Mouse (Mus musculus) liver, postnatal 0 days (tissue): ENCODE results near the gene Rgsl1. TPM values are rescaled to one million over a fixed set of nuclear protein-coding genes. Genes with fewer than 3 reads are reported as not detected.

Experiments
- ATAC-seq: fragments of 200-750 bp; cut with Nextera tagmentation; 2 replicates; pipeline ENCODE4 v1.8.0; 2017; ENCODE audit warnings: mild to moderate bottlenecking, moderate library complexity
- DNase-seq: peaks from one replicate; pipeline ENCODE4 v3.0.0-alpha.2; 2016
- H3K27ac ChIP-seq: fragments of 300-500 bp; sonication (generic); 2 replicates; pipeline ENCODE4 v1.5.1; 2014; ENCODE audit warnings: antibody characterized with exemption, moderate library complexity, mild to moderate bottlenecking, low read depth
- H3K27me3 ChIP-seq: fragments of 300-500 bp; sonication (generic); 2 replicates; pipeline ENCODE4 v1.6.1; 2014; ENCODE audit warnings: low read length, control low read depth, mixed read lengths; ENCODE audit not compliant: insufficient read depth
- H3K36me3 ChIP-seq: fragments of 300-500 bp; sonication (generic); replicated peaks from 2 replicates; pipeline ENCODE4 v1.6.1; 2014; ENCODE audit warnings: mild to moderate bottlenecking, control low read depth, low read length, moderate library complexity, mixed read lengths; ENCODE audit not compliant: insufficient read depth
- H3K4me1 ChIP-seq: fragments of 300-500 bp; sonication (generic); 2 replicates; pipeline ENCODE4 v1.6.1; 2014; ENCODE audit warnings: antibody characterized with exemption, mild to moderate bottlenecking, control low read depth; ENCODE audit not compliant: insufficient read depth
- H3K4me2 ChIP-seq: fragments of 300-500 bp; sonication (generic); 2 replicates; pipeline ENCODE4 v1.6.1; 2014; ENCODE audit warnings: low read depth, mild to moderate bottlenecking, low read length, moderate library complexity, mixed read lengths
- H3K4me3 ChIP-seq: fragments of 300-500 bp; sonication (generic); 2 replicates; pipeline ENCODE4 v1.5.1; 2014; ENCODE audit warnings: low read depth, low read length
- H3K9ac ChIP-seq: fragments of 300-500 bp; sonication (generic); replicated peaks from 2 replicates; pipeline ENCODE4 v1.6.1; 2014; ENCODE audit warnings: mild to moderate bottlenecking, moderate library complexity
- H3K9me3 ChIP-seq: fragments of 300-500 bp; sonication (generic); 2 replicates; pipeline ENCODE4 v1.6.1; 2016; ENCODE audit warnings: mild to moderate bottlenecking, control low read depth, low read length, mixed read lengths
- CTCF ChIP-seq: sonication (generic); IDR thresholded peaks from 2 replicates; pipeline ENCODE4 v1.5.1; 2016; ENCODE audit warnings: antibody characterized with exemption, low read depth
- EP300 ChIP-seq: IDR thresholded peaks from 2 replicates; pipeline ENCODE4 v1.6.1; 2016; ENCODE audit warnings: antibody characterized with exemption, low read depth, mild to moderate bottlenecking
- WGBS: fragments of 180-500 bp; shearing (Covaris S2); extraction: QIAGEN DNeasy Blood & Tissue Kit; methylation state at CpG from one replicate; pipeline ENCODE4 v1.1.7; 2014; ENCODE audit not compliant: insufficient replicate concordance; 5-methylcytosine and 5-hydroxymethylcytosine counted together
- polyA plus RNA-seq: library from polyadenylated mRNA; unstranded; fragments of >200 nt; fragmentation: Nextera tagmentation; extraction: Ambion mirVana; gene quantifications from 2 replicates; pipeline ENCODE4 v1.2.1, GENCODE M21; 2015

Gene Rgsl1
- polyA plus RNA-seq, 1 experiment from 2014 or later: not detected

DNA sequence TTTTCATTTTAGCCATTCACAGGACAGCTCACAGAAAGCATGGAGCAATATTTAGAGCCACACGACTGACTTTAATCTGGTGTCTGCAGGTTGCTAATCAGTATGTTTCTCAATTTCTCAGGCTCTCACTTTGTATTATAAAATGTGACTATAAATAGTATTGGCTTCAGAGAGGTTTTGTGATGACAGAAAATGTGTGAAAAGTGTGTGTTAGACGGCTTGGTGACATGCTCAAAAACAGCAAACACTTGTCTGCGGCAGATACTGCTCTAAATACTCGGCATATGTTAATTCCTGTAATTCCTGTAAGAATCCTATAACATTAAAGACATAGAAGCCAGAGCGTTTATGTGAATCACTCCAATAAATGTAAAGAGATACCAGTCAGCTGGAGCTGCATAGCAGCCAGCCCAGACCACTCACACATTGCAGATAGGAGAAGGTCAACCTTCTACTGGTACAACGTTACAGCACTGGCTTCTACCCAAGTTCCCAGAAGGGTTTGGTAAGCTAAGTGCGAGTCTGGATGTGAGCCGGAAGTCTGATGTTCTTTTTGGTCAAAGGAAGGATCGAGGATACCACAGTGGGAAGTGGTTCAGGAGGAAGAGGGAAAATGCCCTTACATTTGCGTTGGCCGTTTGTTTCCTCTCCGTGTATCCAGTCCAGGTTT lies 95.9 kb downstream of the Rgsl1 start:
- peak overlapping the region; percentile 50; the same call in 1 of the 2 replicates for H3K4me3 ChIP-seq
- peak overlapping the region; percentile 46; the same call in 1 of the 2 replicates for H3K9ac ChIP-seq
- peaks cover 3% of the 10 kb centered on the region; the same call in 1 of the 2 replicates for H3K36me3 ChIP-seq
- no peaks in the 10 kb centered on the region for H3K9me3 ChIP-seq
- no peak for ATAC-seq
- peak overlapping the region; percentile 91 for H3K27ac ChIP-seq
- 49% methylated on average over 12 of the region's 12 CpGs for WGBS
- H3K4me2 ChIP-seq: peak overlapping the region; percentile 82
- TF ChIP-seq EP300: no peak
- no peak for TF ChIP-seq CTCF
- H3K4me1 ChIP-seq: peaks cover 21% of the 10 kb centered on the region
- H3K27me3 ChIP-seq: no peaks in the 10 kb centered on the region
- DNase-seq: no peak

DNA sequence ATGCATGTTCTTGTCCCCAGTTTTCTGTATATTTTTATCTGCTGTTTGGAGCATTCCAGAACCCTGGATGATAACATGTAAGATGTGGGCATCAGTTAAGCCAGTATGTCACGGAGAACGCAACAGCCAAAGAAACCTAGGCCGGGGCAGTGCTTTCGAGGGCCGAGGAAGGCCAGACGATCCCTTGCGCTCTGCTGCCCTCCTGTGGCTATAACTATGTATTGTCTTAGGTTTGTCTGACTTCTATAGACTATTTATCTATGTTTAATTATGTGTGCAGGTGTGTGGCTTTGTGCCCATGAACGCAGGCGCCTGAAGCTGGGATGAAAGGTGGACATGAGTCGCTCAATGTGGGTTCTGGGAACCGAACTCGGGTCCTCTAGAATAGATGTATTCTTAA lies 97.2 kb downstream of the Rgsl1 start:
- Histone ChIP-seq H3K4me3 (no peak overlapping the region), H3K4me1 (peaks cover 15% of the 10 kb centered on the region; the same call in 1 of the 2 replicates), H3K9ac (no peak overlapping the region), H3K27me3 (no peaks in the 10 kb centered on the region), H3K36me3 (peaks cover 3% of the 10 kb centered on the region; the same call in 1 of the 2 replicates), H3K4me2 (no peak overlapping the region), H3K27ac (no peak overlapping the region), H3K9me3 (no peaks in the 10 kb centered on the region)
- ATAC-seq (no peak), DNase-seq (peak; percentile 82)
- TF ChIP-seq EP300 (no peak), CTCF (peak; percentile 97)
- 3% methylated on average over 12 of the region's 12 CpGs for WGBS

DNA sequence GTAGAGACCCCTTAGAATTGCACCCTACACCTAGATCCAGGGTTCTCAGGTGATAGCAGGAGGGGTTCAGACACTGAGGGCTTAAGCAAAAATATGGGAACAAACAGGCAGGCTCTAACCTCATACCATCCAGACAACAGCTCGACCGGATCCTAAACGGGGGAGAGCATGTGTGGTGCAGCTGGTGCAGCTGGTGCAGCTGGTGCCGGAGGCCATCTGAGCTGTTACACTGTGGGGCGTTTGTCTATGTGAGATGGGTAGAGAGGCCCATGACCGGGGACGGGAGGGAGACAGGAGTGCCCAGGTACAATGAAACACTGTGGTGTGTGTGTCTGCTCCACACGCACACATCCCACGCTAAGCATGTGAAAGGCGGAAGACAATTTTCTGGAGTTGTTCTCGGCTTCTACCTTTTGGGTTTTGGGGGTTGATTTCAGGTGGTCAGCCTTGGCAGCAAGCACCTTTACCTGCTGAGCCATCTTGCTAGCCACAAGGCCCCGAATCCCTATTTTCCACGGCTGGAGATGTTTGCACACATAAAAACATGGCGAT lies 97.7 kb downstream of the Rgsl1 start:
- H3K9me3 ChIP-seq: no peaks in the 10 kb centered on the region
- H3K4me3 ChIP-seq: no peak overlapping the region
- 77% methylated on average over 14 of the region's 14 CpGs for WGBS
- peaks cover 3% of the 10 kb centered on the region; the same call in 1 of the 2 replicates for H3K36me3 ChIP-seq
- peaks cover 15% of the 10 kb centered on the region; the same call in 1 of the 2 replicates for H3K4me1 ChIP-seq
- DNase-seq: no peak
- TF ChIP-seq EP300 (no peak), CTCF (no peak)
- ATAC-seq: peak; percentile 1; the same call in 1 of the 2 replicates
- 0 out of 2 replicates have a peak, but pooled peaks cover under 1% of the 10 kb centered on the region for H3K27me3 ChIP-seq
- no peak overlapping the region for H3K4me2 ChIP-seq
- H3K9ac ChIP-seq: no peak overlapping the region
- 0 out of 2 replicates have a peak overlapping the region, but pooled peaks have one; percentile 23 for H3K27ac ChIP-seq

DNA sequence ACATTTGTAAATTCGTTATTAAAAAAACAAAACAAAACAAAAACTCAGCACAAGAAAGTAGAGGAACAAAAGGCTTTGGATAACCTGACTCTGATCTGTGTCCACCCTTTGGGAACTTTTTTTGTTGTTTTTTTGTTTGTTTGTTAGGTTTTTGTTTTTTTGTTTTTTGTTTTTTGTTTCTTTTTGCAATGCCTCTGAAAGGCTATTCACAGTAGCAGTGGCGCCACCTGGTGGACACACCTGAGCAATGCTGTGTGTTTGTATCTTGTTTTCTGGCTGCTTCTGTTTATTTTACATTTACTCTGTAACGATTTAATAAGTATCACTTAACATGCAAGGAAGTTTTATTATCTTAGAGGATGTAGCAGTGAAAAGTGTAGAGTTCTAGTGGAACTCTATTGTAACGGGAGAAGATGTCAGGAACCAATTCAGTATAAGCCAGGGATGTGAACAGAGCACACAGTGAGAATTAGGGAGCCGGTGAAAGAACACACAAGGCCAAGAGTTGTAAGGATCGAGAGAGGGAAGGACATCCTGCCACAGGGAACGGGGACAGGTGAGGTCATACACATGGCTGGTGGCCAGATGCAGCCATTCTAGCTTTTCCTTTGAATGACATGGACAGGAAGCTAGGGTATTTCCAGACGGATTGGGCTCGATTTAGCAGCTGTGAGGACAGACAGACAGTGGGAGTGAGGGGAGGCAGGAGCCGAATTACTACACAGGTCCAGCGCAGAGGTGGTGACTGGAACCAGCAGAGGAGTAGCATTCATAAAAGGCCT lies 101.4 kb downstream of the Rgsl1 start:
- DNase-seq (peak; percentile 81), ATAC-seq (no peak)
- Histone ChIP-seq H3K9ac (peak overlapping the region; percentile 75), H3K27ac (peak overlapping the region; percentile 49; the same call in 1 of the 2 replicates), H3K4me3 (peak overlapping the region; percentile 56; the same call in 1 of the 2 replicates), H3K27me3 (peaks cover 23% of the 10 kb centered on the region), H3K4me1 (no peaks in the 10 kb centered on the region; the same call in 1 of the 2 replicates), H3K9me3 (no peaks in the 10 kb centered on the region), H3K36me3 (peaks cover 3% of the 10 kb centered on the region; the same call in 1 of the 2 replicates), H3K4me2 (peak overlapping the region; percentile 55)
- TF ChIP-seq EP300 (no peak), CTCF (peak; percentile 91)
- WGBS: 42% methylated on average over 11 of the region's 11 CpGs

DNA sequence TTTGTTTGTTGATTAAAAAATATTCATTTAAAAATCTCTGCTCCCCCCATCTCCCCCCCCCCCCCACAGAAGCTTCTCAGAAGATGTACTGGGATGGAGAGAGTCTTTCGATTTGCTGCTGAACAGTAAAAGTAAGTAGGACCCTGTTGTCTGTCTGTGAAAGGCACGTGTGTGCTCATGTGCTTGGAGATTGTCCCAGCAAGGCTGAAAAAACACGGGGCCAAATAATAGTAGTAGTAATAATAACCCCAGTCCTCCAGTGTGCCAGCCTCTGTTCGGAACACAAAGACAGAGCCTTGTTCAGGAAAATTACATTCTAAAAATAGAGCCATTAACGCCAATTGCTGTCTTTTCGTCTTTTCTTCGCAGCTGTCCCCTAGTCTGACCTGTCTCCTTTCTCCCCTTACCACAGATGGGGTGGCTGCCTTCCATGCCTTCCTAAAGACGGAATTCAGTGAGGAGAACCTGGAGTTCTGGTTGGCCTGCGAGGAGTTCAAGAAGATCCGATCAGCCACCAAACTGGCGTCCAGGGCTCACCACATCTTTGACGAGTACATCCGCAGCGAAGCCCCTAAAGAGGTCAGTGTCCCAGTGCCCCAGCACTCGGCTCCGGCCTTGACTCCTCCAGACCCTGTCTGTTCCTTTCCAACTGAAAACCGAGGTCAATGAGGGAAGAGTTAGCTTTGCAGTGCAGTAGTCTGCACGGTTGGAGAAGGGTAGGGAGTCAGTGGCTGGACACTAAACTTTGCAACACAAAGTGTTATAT lies 102.2 kb downstream of the Rgsl1 start:
- peak overlapping the region; percentile 55 for H3K4me2 ChIP-seq
- TF ChIP-seq CTCF (no peak), EP300 (no peak)

More for the DNA sequence above, 102.2 kb downstream of the Rgsl1 start:
- DNase-seq (no peak), ATAC-seq (no peak)
- H3K27me3 ChIP-seq: peaks cover 23% of the 10 kb centered on the region
- whole genome bisulfite sequencing: 70% methylated on average over 18 of the region's 18 CpGs
- H3K9ac ChIP-seq: peak overlapping the region; percentile 75
- H3K9me3 ChIP-seq: no peaks in the 10 kb centered on the region
- peaks cover 3% of the 10 kb centered on the region; the same call in 1 of the 2 replicates for H3K36me3 ChIP-seq
- H3K4me1 ChIP-seq: no peaks in the 10 kb centered on the region; the same call in 1 of the 2 replicates
- H3K4me3 ChIP-seq: peak overlapping the region; percentile 56
- peak overlapping the region; percentile 49 for H3K27ac ChIP-seq
